Mouse (Mus musculus): ENCODE data around the gene Ntpcr. TPM values are rescaled to one million over a fixed set of nuclear protein-coding genes. Genes with fewer than 3 reads are reported as not detected.
A peak's percentile ranks its signal among the peaks of the same experiment; 100 is the strongest.

Ntpcr gene
- polyA plus RNA-seq, 1 experiment from 2014 or later: 39.8 TPM

GRCm38 (mm10) chr8:125718914-125719313, 10.8 kb upstream of the Ntpcr start:
- 67% methylated on average over 4 of the region's 4 CpGs for WGBS
- H3K4me2 ChIP-seq (ENCODE audit: low read depth, low read length): no peak overlapping the region

GRCm38 (mm10) chr8:125722675-125723074, 7.1 kb upstream of the Ntpcr start:
- no peaks in the 10 kb centered on the region for H3K36me3 ChIP-seq (ENCODE audit: control insufficient read depth, insufficient read depth, low read length)
- H3K9ac ChIP-seq (replicated peaks; ENCODE audit: low read depth, low read length): no peak overlapping the region
- H3K4me2 ChIP-seq (ENCODE audit: low read depth, low read length): no peak overlapping the region
- WGBS: 80% methylated on average over 7 of the region's 7 CpGs
- H3K4me1 ChIP-seq (ENCODE audit: control insufficient read depth, insufficient read depth, low read length): no peaks in the 10 kb centered on the region
- H3K9me3 ChIP-seq (ENCODE audit: control insufficient read depth, low read length): no peaks in the 10 kb centered on the region
- H3K4me3 ChIP-seq (ENCODE audit: low read depth, low read length): no peak overlapping the region
- no peaks in the 10 kb centered on the region for H3K27me3 ChIP-seq (ENCODE audit: control insufficient read depth, insufficient read depth, low read length)
- no peak for ATAC-seq (ENCODE audit: low read depth)
- no peak overlapping the region for H3K27ac ChIP-seq (ENCODE audit: low read depth, low read length)

More at GRCm38 (mm10) chr8:125718914-125719313, 10.8 kb upstream of the Ntpcr start:
- Histone ChIP-seq H3K9me3 (ENCODE audit: control insufficient read depth, low read length) (no peaks in the 10 kb centered on the region), H3K4me1 (ENCODE audit: control insufficient read depth, insufficient read depth, low read length) (peaks cover 9% of the 10 kb centered on the region; the same call in 1 of the 2 replicates), H3K9ac (replicated peaks; ENCODE audit: low read depth, low read length) (no peak overlapping the region), H3K36me3 (ENCODE audit: control insufficient read depth, insufficient read depth, low read length) (no peaks in the 10 kb centered on the region), H3K27me3 (ENCODE audit: control insufficient read depth, insufficient read depth, low read length) (no peaks in the 10 kb centered on the region), H3K27ac (ENCODE audit: low read depth, low read length) (no peak overlapping the region), H3K4me3 (ENCODE audit: low read depth, low read length) (no peak overlapping the region)
- no peak for ATAC-seq (ENCODE audit: low read depth)

- no peaks in the 10 kb centered on the region for H3K9me3 ChIP-seq (ENCODE audit: control insufficient read depth, low read length)
- H3K4me1 ChIP-seq (ENCODE audit: control insufficient read depth, insufficient read depth, low read length): no peaks in the 10 kb centered on the region
- H3K36me3 ChIP-seq (ENCODE audit: control insufficient read depth, insufficient read depth, low read length): no peaks in the 10 kb centered on the region
- no peak overlapping the region for H3K9ac ChIP-seq (replicated peaks; ENCODE audit: low read depth, low read length)
- no peaks in the 10 kb centered on the region for H3K27me3 ChIP-seq (ENCODE audit: control insufficient read depth, insufficient read depth, low read length)
- WGBS: 92% methylated on average over 6 of the region's 6 CpGs
- H3K4me2 ChIP-seq (ENCODE audit: low read depth, low read length): no peak overlapping the region
- no peak overlapping the region for H3K4me3 ChIP-seq (ENCODE audit: low read depth, low read length)
- no peak overlapping the region for H3K27ac ChIP-seq (ENCODE audit: low read depth, low read length)
- no peak for ATAC-seq (ENCODE audit: low read depth)
These were observed 6.3 kb upstream of the Ntpcr start for GRCm38 (mm10) chr8:125723437-125723836.

GRCm38 (mm10) chr8:125725037-125725820, 4.5 kb upstream of the Ntpcr start:
- Histone ChIP-seq H3K27ac (ENCODE audit: low read depth, low read length) (no peak overlapping the region), H3K9me3 (ENCODE audit: control insufficient read depth, low read length) (no peaks in the 10 kb centered on the region), H3K27me3 (ENCODE audit: control insufficient read depth, insufficient read depth, low read length) (no peaks in the 10 kb centered on the region), H3K36me3 (ENCODE audit: control insufficient read depth, insufficient read depth, low read length) (no peaks in the 10 kb centered on the region), H3K4me1 (ENCODE audit: control insufficient read depth, insufficient read depth, low read length) (no peaks in the 10 kb centered on the region), H3K4me2 (ENCODE audit: low read depth, low read length) (no peak overlapping the region), H3K4me3 (ENCODE audit: low read depth, low read length) (no peak overlapping the region), H3K9ac (replicated peaks; ENCODE audit: low read depth, low read length) (no peak overlapping the region)
- WGBS: 81% methylated on average over 6 of the region's 6 CpGs
- ATAC-seq (ENCODE audit: low read depth): no peak

GRCm38 (mm10) chr8:125726143-125726542, 3.6 kb upstream of the Ntpcr start:
- Histone ChIP-seq H3K9me3 (ENCODE audit: control insufficient read depth, low read length) (no peaks in the 10 kb centered on the region), H3K4me2 (ENCODE audit: low read depth, low read length) (no peak overlapping the region), H3K4me3 (ENCODE audit: low read depth, low read length) (no peak overlapping the region), H3K9ac (replicated peaks; ENCODE audit: low read depth, low read length) (no peak overlapping the region), H3K4me1 (ENCODE audit: control insufficient read depth, insufficient read depth, low read length) (no peaks in the 10 kb centered on the region), H3K27me3 (ENCODE audit: control insufficient read depth, insufficient read depth, low read length) (no peaks in the 10 kb centered on the region), H3K27ac (ENCODE audit: low read depth, low read length) (no peak overlapping the region), H3K36me3 (ENCODE audit: control insufficient read depth, insufficient read depth, low read length) (no peaks in the 10 kb centered on the region)
- 94% methylated on average over 4 of the region's 4 CpGs for WGBS
- no peak for ATAC-seq (ENCODE audit: low read depth)

GRCm38 (mm10) chr8:125726986-125727385, 2.8 kb upstream of the Ntpcr start:
- Histone ChIP-seq H3K9me3 (ENCODE audit: control insufficient read depth, low read length) (no peaks in the 10 kb centered on the region), H3K4me3 (ENCODE audit: low read depth, low read length) (no peak overlapping the region), H3K36me3 (ENCODE audit: control insufficient read depth, insufficient read depth, low read length) (no peaks in the 10 kb centered on the region), H3K9ac (replicated peaks; ENCODE audit: low read depth, low read length) (no peak overlapping the region), H3K27ac (ENCODE audit: low read depth, low read length) (no peak overlapping the region), H3K27me3 (ENCODE audit: control insufficient read depth, insufficient read depth, low read length) (no peaks in the 10 kb centered on the region), H3K4me2 (ENCODE audit: low read depth, low read length) (no peak overlapping the region), H3K4me1 (ENCODE audit: control insufficient read depth, insufficient read depth, low read length) (no peaks in the 10 kb centered on the region)
- ATAC-seq (ENCODE audit: low read depth): no peak
- WGBS: 86% methylated on average over 5 of the region's 5 CpGs

- H3K9ac ChIP-seq (replicated peaks; ENCODE audit: low read depth, low read length): no peak overlapping the region
- H3K27me3 ChIP-seq (ENCODE audit: control insufficient read depth, insufficient read depth, low read length): no peaks in the 10 kb centered on the region
- no peaks in the 10 kb centered on the region for H3K9me3 ChIP-seq (ENCODE audit: control insufficient read depth, low read length)
- no peak overlapping the region for H3K4me2 ChIP-seq (ENCODE audit: low read depth, low read length)
- H3K4me3 ChIP-seq (ENCODE audit: low read depth, low read length): no peak overlapping the region
- no peaks in the 10 kb centered on the region for H3K36me3 ChIP-seq (ENCODE audit: control insufficient read depth, insufficient read depth, low read length)
- no peak overlapping the region for H3K27ac ChIP-seq (ENCODE audit: low read depth, low read length)
- ATAC-seq (ENCODE audit: low read depth): no peak
- 74% methylated on average over 8 of the region's 8 CpGs for WGBS
- H3K4me1 ChIP-seq (ENCODE audit: control insufficient read depth, insufficient read depth, low read length): no peaks in the 10 kb centered on the region
These were observed 2.0 kb upstream of the Ntpcr start for GRCm38 (mm10) chr8:125727797-125728196.

- H3K9ac ChIP-seq (replicated peaks; ENCODE audit: low read depth, low read length): peak overlapping the region; percentile 60
- H3K27ac ChIP-seq (ENCODE audit: low read depth, low read length): no peak overlapping the region
These were observed 4.5 kb downstream of the Ntpcr start for GRCm38 (mm10) chr8:125733964-125734956.

GRCm38 (mm10) chr8:125738956-125739355, 9.2 kb downstream of the Ntpcr start:
- no peak overlapping the region for H3K27ac ChIP-seq (ENCODE audit: low read depth, low read length)
- no peaks in the 10 kb centered on the region for H3K36me3 ChIP-seq (ENCODE audit: control insufficient read depth, insufficient read depth, low read length)
- H3K9me3 ChIP-seq (ENCODE audit: control insufficient read depth, low read length): no peaks in the 10 kb centered on the region
- 82% methylated on average over 4 of the region's 4 CpGs for WGBS
- H3K9ac ChIP-seq (replicated peaks; ENCODE audit: low read depth, low read length): no peak overlapping the region
- H3K4me3 ChIP-seq (ENCODE audit: low read depth, low read length): no peak overlapping the region
- no peak overlapping the region for H3K4me2 ChIP-seq (ENCODE audit: low read depth, low read length)
- H3K4me1 ChIP-seq (ENCODE audit: control insufficient read depth, insufficient read depth, low read length): peaks cover 3% of the 10 kb centered on the region; the same call in 1 of the 2 replicates
- no peak for ATAC-seq (ENCODE audit: low read depth)
- H3K27me3 ChIP-seq (ENCODE audit: control insufficient read depth, insufficient read depth, low read length): no peaks in the 10 kb centered on the region

More at GRCm38 (mm10) chr8:125733964-125734956, 4.5 kb downstream of the Ntpcr start:
- Histone ChIP-seq H3K4me1 (ENCODE audit: control insufficient read depth, insufficient read depth, low read length) (peaks cover 3% of the 10 kb centered on the region; the same call in 1 of the 2 replicates), H3K4me2 (ENCODE audit: low read depth, low read length) (peak overlapping the region; percentile 70), H3K27me3 (ENCODE audit: control insufficient read depth, insufficient read depth, low read length) (no peaks in the 10 kb centered on the region), H3K36me3 (ENCODE audit: control insufficient read depth, insufficient read depth, low read length) (no peaks in the 10 kb centered on the region), H3K9me3 (ENCODE audit: control insufficient read depth, low read length) (no peaks in the 10 kb centered on the region), H3K4me3 (ENCODE audit: low read depth, low read length) (peak overlapping the region; percentile 51)
- WGBS: 7% methylated on average over 48 of the region's 52 CpGs
- peak; percentile 92 for ATAC-seq (ENCODE audit: low read depth)

Measured in neural tube, embryonic 14.5 days (tissue).